Mouse (Mus musculus) kidney, adult 11 months (tissue): ENCODE data around the gene Akp3.

Experiments used
- DNase-seq: peaks from one replicate; pipeline ENCODE4 v3.0.0; 2022

Akp3 gene

DNA sequence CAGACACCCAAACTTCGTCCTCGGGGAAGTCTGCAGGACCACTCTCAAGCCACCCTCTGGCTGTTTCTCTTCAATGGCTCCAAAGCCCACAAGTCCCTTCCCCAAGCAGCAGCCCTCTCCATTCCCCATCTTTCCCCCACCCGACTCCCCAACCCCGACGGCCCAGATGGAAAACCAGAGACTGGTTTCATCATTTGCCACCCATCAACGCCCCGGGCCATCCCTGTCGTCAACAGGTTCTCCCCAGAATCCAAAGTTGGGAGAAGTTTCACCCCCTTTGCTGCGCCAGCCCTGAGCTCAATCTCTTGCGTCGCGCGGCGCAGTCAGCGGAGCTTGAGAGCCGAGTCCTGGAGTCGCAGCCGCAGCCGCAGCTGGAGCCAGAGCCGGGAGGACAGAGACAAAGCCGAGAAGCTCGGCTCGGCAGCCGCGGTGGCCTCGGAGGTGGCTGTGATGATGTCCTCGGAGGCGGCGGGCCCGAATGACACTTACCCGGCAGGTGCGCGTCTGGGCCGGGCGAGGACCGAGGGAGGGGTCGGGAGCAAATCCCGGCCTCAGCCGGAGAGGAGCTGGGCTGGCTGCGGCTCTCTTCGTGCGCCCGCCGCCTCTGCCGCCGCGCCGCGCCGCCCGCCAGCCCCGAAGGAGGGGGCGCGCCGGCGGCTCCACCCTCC lies 30.9 kb downstream of the Akp3 start:
- no peak for DNase-seq

DNA sequence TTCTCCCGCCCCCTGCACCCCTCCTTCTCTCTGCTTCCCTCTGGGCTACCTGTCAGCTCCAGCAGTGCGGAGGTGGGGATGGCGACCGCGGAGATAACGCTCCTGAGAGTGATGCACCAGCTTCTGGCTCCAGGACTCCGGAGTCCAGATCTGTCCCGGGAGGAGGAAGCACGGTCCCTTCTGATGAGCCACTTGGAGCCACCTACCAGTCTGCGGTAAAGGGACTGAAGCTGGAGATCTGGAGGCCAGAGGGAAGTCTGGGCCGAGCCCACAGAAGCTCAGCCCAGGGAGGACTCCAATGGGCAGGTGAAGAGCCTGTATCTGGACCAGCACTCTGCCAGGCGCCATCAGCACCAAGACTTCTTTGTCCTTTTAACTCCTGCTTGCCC lies 31.4 kb downstream of the Akp3 start, which contains the start of gene Ecel1:
Gene Ecel1, minus strand, starts transcription at position 323 of the 389 bp plus-strand sequence.
- no peak for DNase-seq

DNA sequence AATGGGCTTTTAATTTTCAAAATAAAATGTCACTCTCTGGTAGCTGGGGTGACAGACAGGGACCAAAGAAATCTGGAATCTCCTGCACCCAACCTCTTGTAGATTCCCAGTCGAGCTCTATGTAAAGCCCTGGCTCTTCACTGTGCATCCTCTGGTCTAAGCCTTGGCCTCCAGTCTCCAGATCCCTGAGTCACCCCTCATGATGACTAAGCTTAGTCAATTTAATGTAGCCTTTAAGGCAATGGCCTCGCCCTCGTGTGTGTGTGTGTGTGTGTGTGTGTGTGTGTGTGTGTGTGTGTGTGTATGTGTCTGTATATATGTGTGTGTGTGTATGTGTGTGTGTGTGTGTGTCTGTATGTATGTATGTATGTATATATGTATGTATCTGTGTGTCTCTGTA lies 34.6 kb downstream of the Akp3 start:
- no peak for DNase-seq

DNA sequence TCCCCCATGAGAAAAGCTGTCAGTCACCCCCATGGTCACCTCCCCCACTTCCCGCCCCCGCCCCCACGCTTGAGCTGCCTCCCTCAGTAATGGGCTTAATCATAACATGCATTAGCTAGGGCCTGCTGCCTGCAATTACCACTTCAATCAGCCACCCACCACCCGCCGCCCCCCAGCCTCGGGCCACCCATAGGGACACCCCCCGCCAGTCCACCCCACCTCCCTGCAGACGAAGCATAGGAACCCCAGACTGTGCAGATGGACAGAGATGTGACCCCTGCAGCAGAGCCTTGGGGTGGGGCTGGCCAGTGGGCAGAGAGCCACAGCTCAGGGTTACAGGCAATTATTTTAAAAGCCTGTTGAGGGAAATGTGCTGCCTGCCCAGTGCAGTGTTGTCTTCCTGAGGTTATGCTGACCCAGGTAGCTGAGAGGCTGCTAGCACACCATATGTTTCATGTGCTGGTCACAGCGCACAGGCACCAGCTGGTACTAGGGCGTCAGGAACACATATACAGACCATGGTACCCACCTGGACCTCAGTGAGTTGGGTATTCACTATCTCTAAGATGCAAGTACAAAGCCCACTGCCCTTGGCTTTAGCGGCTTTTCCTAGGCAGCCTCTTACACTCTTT lies 39.5 kb downstream of the Akp3 start:
- DNase-seq = no peak

DNA sequence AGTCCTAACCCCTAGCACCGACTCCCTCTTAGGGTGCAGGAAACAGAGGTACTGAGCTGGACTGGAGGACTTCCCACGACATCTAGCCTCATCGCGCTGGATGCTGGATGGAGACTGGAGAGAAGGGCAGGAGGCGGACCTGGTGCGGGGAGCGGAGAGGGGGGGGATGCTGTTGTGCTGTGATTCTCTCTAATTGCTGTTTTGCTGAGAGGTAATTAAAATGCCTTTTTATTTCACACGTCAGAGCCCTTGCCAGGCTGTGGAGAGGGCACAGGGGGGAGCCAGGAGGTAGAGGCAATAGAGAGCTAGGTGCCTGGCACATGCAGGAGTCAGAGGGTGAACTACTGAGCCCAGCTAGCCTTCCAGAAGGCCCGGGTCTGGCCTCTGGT lies 40.0 kb downstream of the Akp3 start:
- DNase-seq = no peak

DNA sequence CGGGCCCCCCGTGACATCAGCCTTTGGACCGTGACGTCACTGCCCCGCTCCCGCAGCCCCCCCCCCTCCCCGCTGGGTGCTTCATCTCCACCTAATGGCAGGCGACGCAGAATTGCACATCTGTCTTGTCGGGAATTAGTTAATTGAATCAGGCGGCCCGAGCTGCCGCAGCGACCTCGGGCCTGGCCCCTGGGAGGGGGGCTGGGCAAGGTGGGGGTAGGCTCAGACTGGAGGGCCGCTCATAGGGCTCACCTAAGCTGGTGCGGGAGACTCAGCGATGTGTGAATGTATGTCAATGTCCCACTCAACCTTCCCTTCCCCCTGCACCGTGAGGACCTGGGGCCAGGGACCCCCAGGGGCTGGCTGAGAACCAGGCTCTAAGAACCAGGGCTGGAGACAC lies 45.7 kb downstream of the Akp3 start:
- no peak for DNase-seq

DNA sequence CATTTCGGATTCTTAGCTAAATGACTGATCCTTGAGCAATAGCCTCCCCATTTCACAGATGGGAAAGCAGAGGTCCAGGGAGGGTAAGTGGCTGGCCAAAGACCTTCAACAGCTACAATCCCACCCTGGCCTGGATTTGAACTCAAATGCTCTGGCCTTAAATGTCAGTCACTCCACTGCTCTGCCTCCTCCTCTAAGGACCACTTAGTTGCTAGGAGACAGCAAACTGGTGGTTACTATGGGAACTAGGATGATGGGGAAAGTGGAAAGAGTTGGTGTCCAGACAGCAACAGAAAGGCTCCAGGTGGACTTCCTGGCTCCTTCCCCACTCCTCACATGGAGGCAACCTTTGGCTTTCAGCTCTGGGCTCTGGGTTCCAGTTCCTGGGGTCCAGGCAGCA lies 46.5 kb downstream of the Akp3 start:
- no peak for DNase-seq

DNA sequence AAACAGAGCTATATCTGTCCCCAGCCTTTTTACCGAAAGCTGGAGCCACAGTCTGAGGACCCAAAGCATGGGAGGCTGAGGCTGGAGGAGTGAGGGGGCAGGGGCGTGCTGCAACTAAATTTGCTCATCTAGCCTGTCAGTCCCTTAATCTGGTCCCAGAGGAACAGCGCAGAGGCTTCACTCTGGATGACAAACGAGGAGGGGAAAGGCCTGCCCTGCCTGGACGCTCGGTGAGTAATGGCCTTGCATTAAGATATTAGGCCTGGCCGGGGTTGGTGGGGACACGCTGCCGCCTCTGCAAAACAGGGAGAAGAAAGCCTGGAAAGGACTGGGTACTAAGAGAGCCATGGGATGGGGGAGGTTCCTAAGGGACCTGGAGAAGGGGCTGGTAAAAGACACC lies 47.5 kb downstream of the Akp3 start:
- DNase-seq = no peak

DNA sequence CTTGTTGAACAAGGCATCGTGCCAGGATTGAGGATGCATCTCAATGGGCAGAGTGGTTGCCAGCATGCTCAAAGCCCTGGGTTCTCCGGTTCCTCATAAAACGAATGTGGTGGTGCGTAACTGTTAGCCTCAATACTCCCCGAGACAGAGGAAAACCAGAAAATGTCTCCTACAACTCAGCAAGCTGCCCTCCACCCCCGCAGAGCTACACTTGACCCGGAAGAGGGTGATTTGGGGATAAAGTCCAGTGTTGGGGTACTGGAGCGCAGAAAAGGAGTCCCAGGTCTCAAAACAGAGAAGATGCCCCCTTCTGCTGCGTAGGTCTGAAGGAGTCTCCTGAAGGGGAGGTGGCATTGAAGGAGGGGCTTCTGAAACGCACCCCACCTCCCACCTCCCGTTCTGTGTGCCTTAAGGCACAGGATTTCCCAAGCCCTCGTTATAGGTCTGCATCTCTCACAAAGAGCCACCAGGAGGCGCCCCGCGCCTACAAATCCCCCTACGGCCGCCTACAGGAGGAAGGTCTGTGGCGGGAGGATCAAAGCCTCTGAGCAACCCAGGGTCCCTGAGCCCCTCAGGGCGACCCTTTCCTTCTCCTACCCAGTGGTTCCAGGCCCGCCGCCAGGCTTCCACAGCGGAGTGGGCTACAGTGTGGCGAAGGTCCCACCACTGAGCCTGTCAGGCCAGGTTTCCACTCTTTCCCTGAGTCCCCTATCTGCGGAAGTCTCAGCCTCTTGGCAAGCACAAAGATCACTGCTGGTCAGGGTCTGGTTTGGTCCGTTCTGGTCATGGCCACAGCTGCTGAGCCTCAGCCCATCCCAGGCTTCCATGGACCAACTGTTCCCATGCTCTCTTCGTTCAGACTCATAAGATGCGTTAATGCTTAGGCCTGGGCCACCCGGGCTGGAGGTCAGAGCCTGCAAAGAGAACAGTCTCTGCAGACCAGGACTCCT lies 49.5 kb downstream of the Akp3 start:
- DNase-seq = peak; percentile 60

DNA sequence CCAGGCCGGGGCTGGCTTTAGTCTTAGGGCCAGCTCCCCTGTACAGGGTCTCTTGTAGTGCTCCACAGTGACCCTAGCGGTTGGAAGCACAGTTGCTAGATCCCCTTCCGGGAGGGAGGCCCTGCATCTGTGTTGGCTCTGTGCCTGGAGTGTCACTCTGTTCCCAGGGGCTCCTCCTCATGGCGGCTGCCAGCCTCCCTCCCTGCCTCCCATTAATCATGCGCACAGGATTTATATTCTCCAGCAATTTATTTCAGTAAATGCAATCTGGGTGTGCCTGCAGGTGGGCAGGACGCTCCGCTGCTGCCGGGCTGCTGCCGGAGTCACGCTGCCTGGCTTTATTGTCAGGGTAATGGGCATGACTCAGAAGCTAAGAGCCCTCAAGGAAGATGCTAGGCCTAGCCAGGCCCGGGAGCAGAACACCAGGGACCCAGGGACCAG lies 51.1 kb downstream of the Akp3 start:
- DNase-seq = no peak
